Mouse (Mus musculus) intestine, embryonic 14.5 days (tissue): ENCODE data around the gene Lrig1. TPM values are rescaled to one million over a fixed set of nuclear protein-coding genes. Genes with fewer than 3 reads are reported as not detected.

Source experiments
- ATAC-seq: fragments of 200-750 bp; cut with Nextera tagmentation; replicated peaks from 2 replicates; pipeline ENCODE4 v1.8.0; 2017; ENCODE audit warnings: low read depth, moderate number of reproducible peaks, moderate TSS enrichment, moderate library complexity; ENCODE audit not compliant: low FRiP score, low TSS enrichment
- DNase-seq: peaks from one replicate; pipeline ENCODE4 v3.0.0-alpha.2; 2018; ENCODE audit warnings: low spot score
- H3K27ac ChIP-seq: fragments of 300-500 bp; sonication (generic); 2 replicates; pipeline ENCODE4 v1.5.1; 2014; ENCODE audit warnings: low read depth, mild to moderate bottlenecking, control low read depth
- H3K27me3 ChIP-seq: fragments of 300-500 bp; sonication (generic); replicated peaks from 2 replicates; pipeline ENCODE4 v1.6.1; 2014; ENCODE audit warnings: low read length, control low read depth; ENCODE audit not compliant: control insufficient read depth, insufficient read depth
- H3K36me3 ChIP-seq: fragments of 300-500 bp; sonication (generic); 2 replicates; pipeline ENCODE4 v1.6.1; 2014; ENCODE audit warnings: low read length, control low read depth; ENCODE audit not compliant: control insufficient read depth, insufficient read depth
- H3K4me1 ChIP-seq: fragments of 300-500 bp; sonication (generic); replicated peaks from 2 replicates; pipeline ENCODE4 v1.6.1; 2014; ENCODE audit warnings: low read length, control low read depth, mixed read lengths; ENCODE audit not compliant: control insufficient read depth, insufficient read depth
- H3K4me2 ChIP-seq: fragments of 300-500 bp; sonication (generic); 2 replicates; pipeline ENCODE4 v1.6.1; 2014; ENCODE audit warnings: low read length
- H3K4me3 ChIP-seq: fragments of 300-500 bp; sonication (generic); 2 replicates; pipeline ENCODE4 v1.5.1; 2014; ENCODE audit warnings: low read depth, low read length, control low read depth, mixed read lengths
- H3K9ac ChIP-seq: fragments of 300-500 bp; sonication (generic); 2 replicates; pipeline ENCODE4 v1.6.1; 2014; ENCODE audit warnings: mild to moderate bottlenecking, low read length
- H3K9me3 ChIP-seq: fragments of 300-500 bp; sonication (generic); 2 replicates; pipeline ENCODE4 v1.6.1; 2016; ENCODE audit warnings: low read length, control low read depth; ENCODE audit not compliant: control insufficient read depth
- WGBS: fragments of 180-500 bp; shearing (Covaris S2); extraction: QIAGEN DNeasy Blood & Tissue Kit; methylation state at CpG from one replicate; pipeline ENCODE4 v1.1.7; 2014; 5-methylcytosine and 5-hydroxymethylcytosine counted together
- polyA plus RNA-seq: library from polyadenylated mRNA; unstranded; fragments of >200 nt; fragmentation: Nextera tagmentation; extraction: Ambion mirVana; gene quantifications from 2 replicates; pipeline ENCODE4 v1.2.1, GENCODE M21; 2014

Gene Lrig1
- polyA plus RNA-seq, 1 experiment from 2014 or later, result 32.8 TPM

- H3K27me3 ChIP-seq, result no peaks in the 10 kb centered on the region
- ATAC-seq (no peak), DNase-seq (no peak)
- 84% methylated on average over 6 of the region's 6 CpGs for WGBS
- H3K9ac ChIP-seq, result no peak overlapping the region
- no peak overlapping the region for H3K27ac ChIP-seq
- H3K36me3 ChIP-seq, result peaks cover 92% of the 10 kb centered on the region
- H3K4me1 ChIP-seq, result no peaks in the 10 kb centered on the region
- no peaks in the 10 kb centered on the region for H3K9me3 ChIP-seq
- no peak overlapping the region for H3K4me3 ChIP-seq
- no peak overlapping the region for H3K4me2 ChIP-seq
Measured at GRCm38 (mm10) chr6:94620287-94620686, 79.7 kb downstream of the Lrig1 start.

- Histone ChIP-seq H3K27me3 (no peaks in the 10 kb centered on the region), H3K4me2 (no peak overlapping the region), H3K27ac (no peak overlapping the region), H3K4me3 (no peak overlapping the region), H3K9ac (no peak overlapping the region), H3K36me3 (peaks cover 94% of the 10 kb centered on the region), H3K4me1 (no peaks in the 10 kb centered on the region), H3K9me3 (no peaks in the 10 kb centered on the region)
- no peak for ATAC-seq
- DNase-seq, result no peak
- 77% methylated on average over 5 of the region's 5 CpGs for WGBS
Measured at GRCm38 (mm10) chr6:94618671-94619070, 81.3 kb downstream of the Lrig1 start.

GRCm38 (mm10) chr6:94615936-94616335, 84.0 kb downstream of the Lrig1 start:
- 69% methylated on average over 4 of the region's 4 CpGs for WGBS
- Histone ChIP-seq H3K4me3 (no peak overlapping the region), H3K27ac (no peak overlapping the region), H3K9me3 (no peaks in the 10 kb centered on the region), H3K4me2 (no peak overlapping the region), H3K36me3 (peaks cover 94% of the 10 kb centered on the region), H3K9ac (no peak overlapping the region), H3K27me3 (no peaks in the 10 kb centered on the region), H3K4me1 (no peaks in the 10 kb centered on the region)
- ATAC-seq, result no peak
- DNase-seq, result no peak

- Histone ChIP-seq H3K9ac (no peak overlapping the region), H3K27me3 (no peaks in the 10 kb centered on the region), H3K4me1 (no peaks in the 10 kb centered on the region), H3K4me2 (no peak overlapping the region), H3K27ac (no peak overlapping the region), H3K4me3 (no peak overlapping the region), H3K36me3 (peaks cover 94% of the 10 kb centered on the region), H3K9me3 (no peaks in the 10 kb centered on the region)
- DNase-seq (no peak), ATAC-seq (no peak)
- WGBS, result 86% methylated on average over 6 of the region's 6 CpGs
Measured at GRCm38 (mm10) chr6:94614346-94614745, 85.6 kb downstream of the Lrig1 start.

- H3K9me3 ChIP-seq, result no peaks in the 10 kb centered on the region
- no peaks in the 10 kb centered on the region for H3K27me3 ChIP-seq
- no peaks in the 10 kb centered on the region for H3K4me1 ChIP-seq
- 83% methylated on average over 6 of the region's 6 CpGs for WGBS
- peaks cover 97% of the 10 kb centered on the region for H3K36me3 ChIP-seq
- ATAC-seq, result no peak
- no peak overlapping the region for H3K27ac ChIP-seq
- H3K4me2 ChIP-seq, result no peak overlapping the region
- no peak overlapping the region for H3K4me3 ChIP-seq
- DNase-seq, result no peak
- H3K9ac ChIP-seq, result no peak overlapping the region
Measured at GRCm38 (mm10) chr6:94613235-94613895, 86.6 kb downstream of the Lrig1 start.

GRCm38 (mm10) chr6:94604546-94604945, 95.4 kb downstream of the Lrig1 start:
- H3K36me3 ChIP-seq, result peaks cover 86% of the 10 kb centered on the region
- DNase-seq, result no peak

GRCm38 (mm10) chr6:94604072-94604471, 95.9 kb downstream of the Lrig1 start:
- Histone ChIP-seq H3K27ac (no peak overlapping the region), H3K27me3 (no peaks in the 10 kb centered on the region), H3K4me3 (no peak overlapping the region), H3K4me2 (no peak overlapping the region), H3K4me1 (no peaks in the 10 kb centered on the region), H3K9me3 (no peaks in the 10 kb centered on the region), H3K9ac (no peak overlapping the region), H3K36me3 (peaks cover 82% of the 10 kb centered on the region)
- no peak for DNase-seq
- no peak for ATAC-seq
- 76% methylated on average over 3 of the region's 3 CpGs for WGBS

More at GRCm38 (mm10) chr6:94604546-94604945, 95.4 kb downstream of the Lrig1 start:
- no peak for ATAC-seq
- H3K4me2 ChIP-seq, result no peak overlapping the region
- no peak overlapping the region for H3K27ac ChIP-seq
- H3K27me3 ChIP-seq, result no peaks in the 10 kb centered on the region
- H3K9ac ChIP-seq, result no peak overlapping the region
- no peaks in the 10 kb centered on the region for H3K9me3 ChIP-seq
- no peak overlapping the region for H3K4me3 ChIP-seq
- no peaks in the 10 kb centered on the region for H3K4me1 ChIP-seq
- WGBS, result 88% methylated on average over 2 of the region's 2 CpGs

- H3K4me3 ChIP-seq, result no peak overlapping the region
- H3K4me1 ChIP-seq, result no peaks in the 10 kb centered on the region
- ATAC-seq (no peak), DNase-seq (no peak)
- H3K27ac ChIP-seq, result no peak overlapping the region
- 66% methylated on average over 5 of the region's 5 CpGs for WGBS
- H3K4me2 ChIP-seq, result no peak overlapping the region
- no peak overlapping the region for H3K9ac ChIP-seq
- H3K27me3 ChIP-seq, result no peaks in the 10 kb centered on the region
- peaks cover 59% of the 10 kb centered on the region for H3K36me3 ChIP-seq
- no peaks in the 10 kb centered on the region for H3K9me3 ChIP-seq
Measured at GRCm38 (mm10) chr6:94601811-94602210, 98.1 kb downstream of the Lrig1 start.

- no peak overlapping the region for H3K9ac ChIP-seq
- H3K4me2 ChIP-seq, result no peak overlapping the region
- no peak overlapping the region for H3K27ac ChIP-seq
- H3K36me3 ChIP-seq, result peaks cover 52% of the 10 kb centered on the region
- H3K9me3 ChIP-seq, result no peaks in the 10 kb centered on the region
- no peaks in the 10 kb centered on the region for H3K4me1 ChIP-seq
- ATAC-seq, result no peak
- H3K27me3 ChIP-seq, result no peaks in the 10 kb centered on the region
- no peak for DNase-seq
- no peak overlapping the region for H3K4me3 ChIP-seq
- 91% methylated on average over 5 of the region's 5 CpGs for WGBS
Measured at GRCm38 (mm10) chr6:94601101-94601500, 98.9 kb downstream of the Lrig1 start.
